Mouse (Mus musculus) layer of hippocampus, postnatal 10 days (tissue): ENCODE measurements around the gene Asxl2. TPM values are rescaled to one million over a fixed set of nuclear protein-coding genes. Genes with fewer than 3 reads are reported as not detected.
"Not testable (repeated sequence)": the region's sequence is repeated elsewhere in the genome, so short reads cannot be mapped to it uniquely, and the experiment has no call there.

Experiments used
- DNase-seq, 2 experiments: peaks; one replicate each; pipeline ENCODE4 v3.0.0; 2021; ENCODE audit warnings: low spot score in 2 of 2
- total RNA-seq, 2 experiments: library from RNA; stranded (reverse); gene quantifications; 2 replicates each; pipeline ENCODE4 v1.2.3; 2021

Gene Asxl2
- total RNA-seq, 2 experiments from 2014 or later = 27.0 to 27.8 TPM

- peak; percentile 76 to 83 for DNase-seq
These were observed 621 bp downstream of the Asxl2 start for GRCm38 (mm10) chr12:3427067-3427889.

GRCm38 (mm10) chr12:3427891-3428775 is 1.5 kb downstream of the Asxl2 start:
- DNase-seq = no peak

- DNase-seq = no peak
These were observed 3.2 kb downstream of the Asxl2 start for GRCm38 (mm10) chr12:3429681-3430442.

- no peak for DNase-seq
These were observed 3.7 kb downstream of the Asxl2 start for GRCm38 (mm10) chr12:3430443-3430753.

- no peak for DNase-seq
These were observed 4.3 kb downstream of the Asxl2 start for GRCm38 (mm10) chr12:3430985-3431384.

- no peak for DNase-seq
These were observed 7.1 kb downstream of the Asxl2 start for GRCm38 (mm10) chr12:3433736-3434135.

- no peak for DNase-seq
These were observed 9.8 kb downstream of the Asxl2 start for GRCm38 (mm10) chr12:3436446-3436845.

- no peak for DNase-seq
These were observed 11.2 kb downstream of the Asxl2 start for GRCm38 (mm10) chr12:3437815-3438214.

GRCm38 (mm10) chr12:3440916-3441315 is 14.3 kb downstream of the Asxl2 start:
- no peak for DNase-seq

- no peak for DNase-seq
These were observed 14.7 kb downstream of the Asxl2 start for GRCm38 (mm10) chr12:3441361-3441760.

- DNase-seq = no peak
These were observed 26.9 kb downstream of the Asxl2 start for GRCm38 (mm10) chr12:3453554-3453953.

GRCm38 (mm10) chr12:3463087-3463486 is 36.4 kb downstream of the Asxl2 start:
- no peak for DNase-seq

- no peak for DNase-seq
These were observed 73.0 kb downstream of the Asxl2 start for GRCm38 (mm10) chr12:3499662-3500061.

GRCm38 (mm10) chr12:3500071-3500470 is 73.4 kb downstream of the Asxl2 start:
- no peak for DNase-seq

GRCm38 (mm10) chr12:3518665-3519297 is 92.1 kb downstream of the Asxl2 start:
- DNase-seq = no peak

GRCm38 (mm10) chr12:3521806-3522205 is 95.1 kb downstream of the Asxl2 start:
- DNase-seq = not testable (repeated sequence)

- no peak for DNase-seq
These were observed 98.9 kb downstream of the Asxl2 start for GRCm38 (mm10) chr12:3525536-3525935.

- not testable (repeated sequence) for DNase-seq
These were observed 108.8 kb downstream of the Asxl2 start for GRCm38 (mm10) chr12:3535446-3535845.

- DNase-seq = peak; percentile 62 to 64
These were observed 111.0 kb downstream of the Asxl2 start for GRCm38 (mm10) chr12:3537616-3538015.

GRCm38 (mm10) chr12:3538036-3538435 is 111.4 kb downstream of the Asxl2 start:
- no peak for DNase-seq

- DNase-seq = no peak
These were observed 112.9 kb downstream of the Asxl2 start for GRCm38 (mm10) chr12:3539605-3540004.
